Mouse (Mus musculus): ENCODE results near the gene Farsa. TPM values are rescaled to one million over a fixed set of nuclear protein-coding genes. Genes with fewer than 3 reads are reported as not detected.
"Not testable (repeated sequence)": the region's sequence is repeated elsewhere in the genome, so short reads cannot be mapped to it uniquely, and the experiment has no call there.

Farsa gene
- polyA plus RNA-seq, 1 experiment from 2014 or later = 102 TPM

DNA sequence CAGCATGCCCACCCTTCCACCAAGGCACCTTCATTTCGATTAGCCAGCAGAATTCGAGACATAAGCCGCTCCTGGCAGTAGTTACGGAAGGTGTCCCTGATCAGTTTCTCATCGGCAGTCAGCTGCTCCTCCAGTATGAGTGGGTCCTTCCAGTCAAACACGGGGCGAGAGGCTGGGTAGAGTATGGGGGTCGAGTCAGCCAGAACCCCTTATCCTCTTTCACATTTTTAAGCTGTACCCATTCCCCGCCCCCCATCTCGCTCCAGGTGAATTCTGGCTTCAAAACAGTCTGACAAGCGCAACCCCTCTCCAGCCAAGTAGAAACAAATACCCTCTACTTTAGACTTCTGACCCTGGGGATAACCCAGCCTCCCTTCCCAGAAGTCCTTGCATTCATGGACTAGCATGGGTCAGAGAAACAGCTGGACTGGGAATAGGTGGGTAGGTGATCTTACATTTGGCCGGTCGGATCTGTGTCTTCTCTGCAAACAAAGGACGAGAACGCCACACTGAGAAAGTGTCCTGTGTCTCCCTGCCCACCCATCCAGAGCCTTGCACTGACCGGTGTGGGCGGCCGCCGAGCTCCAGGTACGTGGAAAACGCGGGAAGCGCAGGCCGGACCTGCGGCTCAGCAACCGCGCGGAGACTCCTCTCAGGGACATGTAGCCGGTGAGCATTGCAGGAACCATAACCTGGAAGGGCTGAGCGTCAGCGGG is 36.4 kb downstream of the Farsa start:
- H3K27ac ChIP-seq (replicated peaks) = no peak overlapping the region; the same call in 1 of the 2 replicates
- H3K9ac ChIP-seq = peak overlapping the region; percentile 79
- H3K4me3 ChIP-seq = peak overlapping the region; percentile 71
- peak overlapping the region; percentile 82 for H3K4me2 ChIP-seq
- peaks cover 4% of the 10 kb centered on the region for H3K27me3 ChIP-seq
- peak; percentile 65 for ATAC-seq (ENCODE audit: low read depth)
- WGBS = 12% methylated on average over 31 of the region's 31 CpGs
- H3K4me1 ChIP-seq (replicated peaks) = peaks cover 20% of the 10 kb centered on the region
- no peaks in the 10 kb centered on the region for H3K9me3 ChIP-seq
- H3K36me3 ChIP-seq = peaks cover 24% of the 10 kb centered on the region

DNA sequence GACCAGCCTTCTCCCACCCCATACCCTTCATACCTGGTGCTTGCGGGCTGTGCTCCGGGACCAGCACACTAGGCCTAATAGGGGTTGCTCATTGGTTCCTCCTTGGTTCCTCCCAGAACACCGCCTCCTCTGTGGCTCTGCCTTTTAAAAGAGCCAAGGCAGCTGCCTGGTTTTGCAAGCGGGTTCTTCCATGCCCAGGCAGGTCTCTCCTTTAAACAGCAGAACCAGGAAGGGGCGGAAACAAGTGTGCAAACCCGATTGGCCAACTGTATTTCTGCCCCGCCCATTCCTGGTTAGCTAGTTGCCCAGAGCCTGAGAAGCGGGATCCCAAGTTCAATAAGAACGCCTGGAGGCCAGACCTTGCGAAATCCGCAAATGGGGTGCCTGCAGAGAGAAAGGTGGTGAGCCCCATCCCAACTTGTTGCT is 36.9 kb downstream of the Farsa start, which contains the start of gene Gcdh:
Gene Gcdh (minus strand): TSS at position 213 of the 426 bp plus-strand sequence.
- H3K36me3 ChIP-seq = peaks cover 19% of the 10 kb centered on the region
- H3K4me1 ChIP-seq (replicated peaks) = peaks cover 20% of the 10 kb centered on the region
- under 1% methylated on average over 11 of the region's 11 CpGs for WGBS
- H3K9ac ChIP-seq = peak within 1 kb of the TSS; percentile 79
- H3K27me3 ChIP-seq = peaks cover 4% of the 10 kb centered on the region
- H3K9me3 ChIP-seq = no peaks in the 10 kb centered on the region
- H3K4me3 ChIP-seq = peak within 1 kb of the TSS; percentile 71
- no peak within 1 kb of the TSS; the same call in 1 of the 2 replicates for H3K27ac ChIP-seq (replicated peaks)
- peak; percentile 99 for ATAC-seq (ENCODE audit: low read depth)
- peak within 1 kb of the TSS; percentile 82 for H3K4me2 ChIP-seq

DNA sequence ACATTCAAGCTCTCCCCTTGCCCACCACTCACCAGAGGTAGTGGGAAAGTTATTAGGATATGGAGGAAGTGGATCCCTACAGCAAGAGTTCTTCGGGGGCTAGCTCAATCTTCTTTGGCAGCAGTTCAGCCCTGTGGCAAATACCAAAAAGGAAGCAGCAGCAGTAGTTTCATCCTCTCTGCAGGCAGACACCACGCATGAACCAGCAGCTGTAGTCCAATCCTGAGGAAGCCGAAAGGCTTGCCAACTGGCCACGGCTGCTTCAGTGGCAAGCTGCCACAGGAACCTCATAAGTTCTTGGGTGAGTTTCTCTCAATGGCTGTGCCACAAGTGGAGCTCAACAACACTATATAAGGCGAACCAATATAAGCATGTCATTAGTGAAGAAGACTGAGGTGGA is 39.2 kb downstream of the Farsa start:
- Histone ChIP-seq H3K4me1 (replicated peaks) (peaks cover 20% of the 10 kb centered on the region), H3K9ac (no peak overlapping the region), H3K4me2 (no peak overlapping the region), H3K27me3 (peaks cover 18% of the 10 kb centered on the region), H3K36me3 (peaks cover 1% of the 10 kb centered on the region; the same call in 1 of the 2 replicates), H3K9me3 (no peaks in the 10 kb centered on the region), H3K27ac (replicated peaks) (no peak overlapping the region), H3K4me3 (no peak overlapping the region)
- WGBS = 85% methylated on average over 5 of the region's 5 CpGs
- no peak for ATAC-seq (ENCODE audit: low read depth)

DNA sequence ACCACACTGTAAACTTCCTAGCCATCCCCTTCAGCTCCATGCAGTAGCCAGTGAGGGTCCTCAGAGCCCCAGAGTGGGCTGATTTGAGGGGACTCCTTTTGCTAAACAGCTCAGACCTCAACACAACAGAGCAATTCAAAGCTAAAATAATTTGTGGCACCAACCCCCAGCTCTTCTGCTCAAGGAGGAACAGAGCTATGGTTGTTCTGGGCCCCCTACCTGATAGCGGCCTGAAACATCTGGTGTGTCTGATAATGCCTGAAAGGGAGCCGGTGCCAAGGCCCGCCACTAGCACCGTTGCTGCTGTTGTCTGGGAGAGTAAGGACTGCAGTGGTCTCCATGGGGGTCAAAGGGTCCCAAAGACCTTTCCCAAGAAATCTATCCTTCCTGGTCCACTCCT is 44.3 kb downstream of the Farsa start:
- Histone ChIP-seq H3K4me1 (replicated peaks) (peaks cover 14% of the 10 kb centered on the region), H3K36me3 (no peaks in the 10 kb centered on the region), H3K4me3 (no peak overlapping the region), H3K9ac (no peak overlapping the region), H3K27me3 (peaks cover 45% of the 10 kb centered on the region), H3K9me3 (no peaks in the 10 kb centered on the region), H3K27ac (replicated peaks) (no peak overlapping the region), H3K4me2 (no peak overlapping the region)
- ATAC-seq (ENCODE audit: low read depth) = no peak
- 75% methylated on average over 4 of the region's 4 CpGs for WGBS

DNA sequence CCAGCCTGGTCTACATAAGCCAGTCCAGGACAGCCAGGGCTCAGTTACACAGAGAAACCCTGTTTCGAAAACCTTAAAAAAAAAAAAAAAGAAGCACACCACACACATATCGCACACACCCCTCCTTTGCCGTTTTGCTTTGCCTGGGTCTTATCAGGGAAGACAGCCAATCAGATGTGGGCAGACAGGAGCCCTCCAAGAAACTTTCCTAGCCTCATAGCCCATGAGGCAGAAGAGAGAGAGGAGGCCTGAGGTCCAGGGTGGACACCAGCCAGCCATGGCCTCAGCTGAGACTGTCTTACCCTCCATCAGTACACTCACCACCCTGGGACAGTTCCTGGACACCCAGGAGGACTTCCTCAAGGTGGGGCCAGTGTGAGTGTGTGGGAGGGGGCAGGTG is 45.0 kb downstream of the Farsa start, which contains the start of gene Klf1:
Gene Klf1 (plus strand): TSS at position 177 of the 400 bp plus-strand sequence.
- 85% methylated on average over 3 of the region's 3 CpGs for WGBS
- ATAC-seq (ENCODE audit: low read depth) = no peak
- H3K9ac ChIP-seq = peak within 1 kb of the TSS; percentile 76
- H3K4me2 ChIP-seq = peak within 1 kb of the TSS; percentile 88
- no peaks in the 10 kb centered on the region for H3K36me3 ChIP-seq
- H3K9me3 ChIP-seq = no peaks in the 10 kb centered on the region
- no peak within 1 kb of the TSS for H3K27ac ChIP-seq (replicated peaks)
- peaks cover 45% of the 10 kb centered on the region for H3K27me3 ChIP-seq
- H3K4me1 ChIP-seq (replicated peaks) = peaks cover 14% of the 10 kb centered on the region
- H3K4me3 ChIP-seq = peak within 1 kb of the TSS; percentile 47

DNA sequence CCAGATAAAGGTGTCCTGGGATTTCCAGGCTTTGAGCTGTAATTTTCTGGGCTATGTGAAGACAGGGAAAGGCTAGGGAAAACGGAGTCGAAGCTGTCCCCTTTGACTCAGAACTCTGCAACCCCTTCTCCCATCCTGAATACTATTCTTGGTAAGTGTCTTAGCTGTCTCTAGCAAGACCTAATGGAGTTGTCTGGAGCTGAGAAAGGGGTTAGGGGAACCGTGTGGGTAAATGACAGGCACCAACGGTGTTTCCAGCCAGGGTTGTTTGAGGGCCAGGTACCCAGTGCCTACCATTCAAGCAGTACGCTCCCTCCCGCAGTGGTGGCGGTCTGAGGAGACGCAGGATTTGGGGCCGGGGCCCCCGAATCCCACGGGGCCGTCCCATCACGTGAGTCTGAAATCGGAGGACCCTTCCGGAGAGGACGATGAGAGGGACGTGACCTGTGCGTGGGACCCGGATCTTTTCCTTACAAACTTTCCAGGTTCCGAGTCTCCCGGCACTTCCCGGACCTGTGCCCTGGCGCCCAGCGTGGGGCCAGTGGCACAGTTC is 45.7 kb downstream of the Farsa start:
- 0 out of 2 replicates have a peak, but pooled peaks have one; percentile 7 for ATAC-seq (ENCODE audit: low read depth)
- Histone ChIP-seq H3K27me3 (peaks cover 45% of the 10 kb centered on the region), H3K36me3 (no peaks in the 10 kb centered on the region), H3K4me2 (peak overlapping the region; percentile 88), H3K4me3 (peak overlapping the region; percentile 47), H3K9ac (peak overlapping the region; percentile 76), H3K9me3 (no peaks in the 10 kb centered on the region), H3K27ac (replicated peaks) (no peak overlapping the region), H3K4me1 (replicated peaks) (peaks cover 14% of the 10 kb centered on the region)
- WGBS = 4% methylated on average over 24 of the region's 24 CpGs

DNA sequence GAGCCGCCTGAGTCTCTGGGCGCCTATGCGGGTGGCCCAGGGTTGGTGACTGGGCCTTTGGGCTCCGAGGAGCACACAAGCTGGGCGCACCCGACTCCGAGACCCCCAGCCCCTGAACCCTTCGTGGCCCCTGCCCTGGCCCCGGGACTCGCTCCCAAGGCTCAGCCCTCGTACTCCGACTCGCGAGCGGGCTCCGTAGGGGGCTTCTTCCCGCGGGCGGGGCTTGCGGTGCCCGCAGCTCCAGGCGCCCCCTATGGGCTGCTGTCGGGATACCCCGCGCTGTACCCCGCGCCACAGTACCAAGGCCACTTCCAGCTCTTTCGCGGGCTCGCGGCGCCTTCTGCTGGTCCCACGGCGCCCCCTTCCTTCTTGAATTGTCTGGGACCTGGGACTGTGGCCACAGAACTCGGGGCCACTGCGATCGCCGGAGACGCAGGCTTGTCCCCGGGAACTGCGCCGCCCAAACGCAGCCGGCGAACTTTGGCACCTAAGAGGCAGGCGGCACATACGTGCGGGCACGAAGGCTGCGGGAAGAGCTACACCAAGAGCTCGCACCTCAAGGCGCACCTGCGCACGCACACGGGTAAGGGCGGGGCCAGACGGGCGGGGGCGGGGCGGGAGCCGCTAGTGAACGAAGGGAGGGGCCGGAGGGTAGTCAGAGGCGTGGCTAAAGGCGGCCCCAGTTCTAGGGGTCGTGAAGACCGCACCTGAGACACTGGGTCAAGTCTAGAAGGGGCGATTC is 46.3 kb downstream of the Farsa start:
- H3K4me3 ChIP-seq = peak overlapping the region; percentile 47
- under 1% methylated on average over 68 of the region's 68 CpGs for WGBS
- H3K9ac ChIP-seq = peak overlapping the region; percentile 76
- no peaks in the 10 kb centered on the region for H3K9me3 ChIP-seq
- H3K27ac ChIP-seq (replicated peaks) = no peak overlapping the region
- peak; percentile 83 for ATAC-seq (ENCODE audit: low read depth)
- H3K36me3 ChIP-seq = no peaks in the 10 kb centered on the region
- peaks cover 41% of the 10 kb centered on the region for H3K27me3 ChIP-seq
- peaks cover 14% of the 10 kb centered on the region for H3K4me1 ChIP-seq (replicated peaks)
- peak overlapping the region; percentile 88 for H3K4me2 ChIP-seq

DNA sequence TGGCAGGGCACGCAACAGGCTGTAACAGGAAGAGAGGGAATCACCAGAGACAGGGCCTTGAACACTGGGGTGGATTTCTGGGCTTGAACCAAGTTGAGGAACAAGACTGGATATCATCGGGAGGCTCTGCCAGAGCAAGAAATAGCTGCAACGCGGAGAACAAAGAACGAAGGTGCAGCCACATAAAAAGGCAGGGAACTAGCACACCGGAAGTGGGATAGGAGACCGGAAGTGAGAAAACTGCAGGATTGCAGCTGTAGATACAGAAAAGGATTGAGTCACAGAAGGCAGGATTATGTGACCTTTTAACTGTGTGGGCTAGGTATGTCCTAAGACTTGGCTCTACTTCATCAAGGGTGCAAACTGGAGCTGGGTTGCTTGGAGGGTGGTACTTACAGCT is 47.6 kb downstream of the Farsa start:
- no peak for ATAC-seq (ENCODE audit: low read depth)
- peaks cover 44% of the 10 kb centered on the region for H3K27me3 ChIP-seq
- H3K4me1 ChIP-seq (replicated peaks) = peaks cover 24% of the 10 kb centered on the region
- H3K4me2 ChIP-seq = no peak overlapping the region
- no peak overlapping the region for H3K27ac ChIP-seq (replicated peaks)
- no peaks in the 10 kb centered on the region for H3K9me3 ChIP-seq
- no peaks in the 10 kb centered on the region for H3K36me3 ChIP-seq
- no peak overlapping the region for H3K9ac ChIP-seq
- no peak overlapping the region for H3K4me3 ChIP-seq
- WGBS = 91% methylated on average over 7 of the region's 7 CpGs

DNA sequence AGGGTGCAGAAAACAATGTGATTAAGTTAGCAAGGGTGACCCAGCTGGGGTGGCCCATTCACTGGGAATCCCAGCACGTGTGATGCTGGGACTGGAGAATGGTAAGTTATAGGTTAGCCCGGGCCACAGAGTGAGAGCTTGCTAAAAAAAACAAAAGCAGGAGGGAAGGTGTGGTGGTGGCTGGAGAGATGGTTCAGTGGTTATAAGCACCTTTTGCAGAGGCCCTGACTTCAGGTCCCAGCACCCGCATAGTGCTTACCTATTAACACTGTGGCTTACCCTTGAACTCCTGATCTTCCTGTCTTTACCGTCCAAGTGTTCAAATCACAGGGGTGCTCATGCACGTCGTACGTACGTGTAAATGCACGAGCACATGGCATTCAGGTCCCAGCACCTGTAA is 50.2 kb downstream of the Farsa start:
- no peak overlapping the region for H3K4me2 ChIP-seq
- 90% methylated on average over 9 of the region's 9 CpGs for WGBS

DNA sequence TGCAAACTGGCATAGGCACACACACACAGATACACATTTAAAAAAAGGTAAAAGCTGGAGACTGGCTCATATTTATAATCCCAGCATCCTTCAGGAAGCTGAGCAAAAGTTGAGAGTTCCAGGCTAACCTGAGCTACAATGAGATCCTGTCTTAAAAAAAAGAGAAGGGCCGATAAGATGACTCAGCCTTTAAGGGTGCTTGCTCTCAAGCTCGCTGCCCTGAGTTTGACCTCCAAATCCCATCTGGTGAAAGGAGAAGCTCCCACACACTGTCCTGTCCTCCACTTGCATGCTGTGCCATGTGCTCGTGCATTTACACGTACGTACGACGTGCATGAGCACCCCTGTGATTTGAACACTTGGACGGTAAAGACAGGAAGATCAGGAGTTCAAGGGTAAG is 50.7 kb downstream of the Farsa start:
- peaks cover 28% of the 10 kb centered on the region for H3K36me3 ChIP-seq
- no peak overlapping the region for H3K4me3 ChIP-seq
- WGBS = 82% methylated on average over 8 of the region's 8 CpGs
- H3K4me1 ChIP-seq (replicated peaks) = peaks cover 25% of the 10 kb centered on the region
- peaks cover 50% of the 10 kb centered on the region for H3K27me3 ChIP-seq
- H3K27ac ChIP-seq (replicated peaks) = no peak overlapping the region
- no peak for ATAC-seq (ENCODE audit: low read depth)
- H3K9me3 ChIP-seq = no peaks in the 10 kb centered on the region
- H3K4me2 ChIP-seq = no peak overlapping the region
- H3K9ac ChIP-seq = no peak overlapping the region

More for the DNA sequence above, 50.2 kb downstream of the Farsa start:
- H3K36me3 ChIP-seq = peaks cover 23% of the 10 kb centered on the region
- no peak overlapping the region for H3K4me3 ChIP-seq
- H3K4me1 ChIP-seq (replicated peaks) = peaks cover 26% of the 10 kb centered on the region
- no peak overlapping the region for H3K9ac ChIP-seq
- no peak overlapping the region for H3K27ac ChIP-seq (replicated peaks)
- peaks cover 50% of the 10 kb centered on the region for H3K27me3 ChIP-seq
- no peak for ATAC-seq (ENCODE audit: low read depth)
- H3K9me3 ChIP-seq = no peaks in the 10 kb centered on the region

DNA sequence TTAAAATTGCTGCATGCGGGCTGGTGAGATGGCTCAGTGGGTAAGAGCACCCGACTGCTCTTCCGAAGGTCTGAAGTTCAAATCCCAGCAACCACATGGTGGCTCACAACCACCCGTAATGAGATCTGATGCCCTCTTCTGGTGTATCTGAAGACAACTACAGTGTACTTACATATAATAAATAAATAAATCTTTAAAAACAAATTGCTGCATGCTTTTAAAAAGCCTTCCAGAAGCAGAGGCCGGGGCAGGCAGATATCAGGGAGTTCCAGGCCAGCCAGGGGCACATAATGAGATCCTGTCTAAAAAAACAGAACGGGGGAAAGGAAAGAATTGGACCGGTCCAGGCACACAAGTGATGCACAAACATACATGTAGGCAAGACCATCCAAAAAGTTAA is 51.2 kb downstream of the Farsa start:
- Histone ChIP-seq H3K27me3 (peaks cover 52% of the 10 kb centered on the region), H3K36me3 (peaks cover 33% of the 10 kb centered on the region), H3K4me3 (peak overlapping the region; percentile 39), H3K4me1 (replicated peaks) (peaks cover 25% of the 10 kb centered on the region), H3K4me2 (peak overlapping the region; percentile 55)
- WGBS = 26% methylated on average over 7 of the region's 7 CpGs
- not testable (repeated sequence) for H3K27ac ChIP-seq (replicated peaks); H3K9ac ChIP-seq; ATAC-seq (ENCODE audit: low read depth); H3K9me3 ChIP-seq
